Mouse (Mus musculus) megakaryocyte, embryonic 14.5 days (primary cell): ENCODE measurements around the gene Parvg.

Source experiments
- FLI1 ChIP-seq: IDR thresholded peaks from 2 replicates; pipeline ENCODE4 v1.6.1; 2012; ENCODE audit warnings: low read length, inconsistent platforms, mixed read lengths
- GATA1 ChIP-seq: IDR thresholded peaks from 3 replicates; pipeline ENCODE4 v1.6.1; 2012; ENCODE audit warnings: mixed read lengths, low read length, inconsistent platforms, borderline replicate concordance

DNA sequence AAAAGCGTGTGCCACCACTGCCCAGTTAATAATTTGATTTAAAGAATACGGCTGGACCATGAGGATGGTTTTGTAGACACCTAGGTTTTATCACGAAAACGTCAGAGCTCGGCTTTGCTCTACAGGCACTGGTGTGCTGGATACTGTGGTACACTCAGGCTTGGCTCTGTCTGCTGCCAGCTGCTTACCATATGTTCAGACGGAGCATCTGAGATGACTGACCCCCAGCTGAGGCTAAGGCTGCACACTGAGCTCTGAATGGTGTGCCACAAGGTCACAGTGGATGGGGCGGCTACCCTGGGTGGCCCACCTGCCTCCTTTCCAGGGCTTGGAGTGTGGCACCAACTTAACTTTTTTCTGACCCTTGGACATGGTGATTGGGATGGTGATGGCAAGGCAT lies 38.4 kb upstream of the Parvg start:
- TF ChIP-seq GATA1 (no peak), FLI1 (no peak)
